In genomic region chr8:84686191-84687002, GRCm38 (mm10) we compare ENCODE assay signal across 8 mouse cellular contexts. TPM values are rescaled to one million over a fixed set of nuclear protein-coding genes. Genes with fewer than 3 reads are reported as not detected.
DNase-seq lines count a peak whose midpoint lies in the region; ATAC-seq and TF ChIP-seq lines count a peak whose summit lies in the region.

Gene Trmt1, plus strand, starts transcription at chr8:84686307.

- ATAC-seq in intestine, embryonic 15.5 days: peak; percentile 16
- ATAC-seq in limb, embryonic 13.5 days (ENCODE audit: low FRiP score, low read depth): no peak
- no peak for ATAC-seq in midbrain, postnatal 0 days (ENCODE audit: low FRiP score)

- H3K4me3 ChIP-seq in intestine, embryonic 15.5 days (replicated peaks): peak within 1 kb of the TSS; percentile 100
- H3K4me3 ChIP-seq in limb, embryonic 13.5 days: peak within 1 kb of the TSS; percentile 100
- peak within 1 kb of the TSS; percentile 93 for H3K4me3 ChIP-seq in midbrain, postnatal 0 days (ENCODE audit: low read depth, low read length)

- DNase-seq in cerebellum, postnatal 10 days: peak; percentile 47 to 58
- no peak for DNase-seq in cerebellum, postnatal 4 days (ENCODE audit: low spot score in 2 of 2)
- peak; percentile 75 for DNase-seq in c-Kit-positive CD71-positive TER-119-negative erythroid progenitor cells, embryonic 14.5 days (ENCODE audit: low read depth)
- DNase-seq in gastrocnemius, postnatal 36 days: peak in 1 of 2 experiments; percentile 22
- no peak for DNase-seq in midbrain, postnatal 0 days (ENCODE audit: low spot score)
- DNase-seq in retina, embryonic 14.5 days (ENCODE audit: low spot score): no peak

- peaks cover 31% of the 10 kb centered on the region for H3K4me1 ChIP-seq in intestine, embryonic 15.5 days (replicated peaks)
- H3K4me1 ChIP-seq in limb, embryonic 13.5 days: peaks cover 45% of the 10 kb centered on the region
- peaks cover 20% of the 10 kb centered on the region for H3K4me1 ChIP-seq in midbrain, postnatal 0 days (ENCODE audit: insufficient read depth, low read length)

- peak within 1 kb of the TSS; percentile 81 for H3K4me2 ChIP-seq in intestine, embryonic 15.5 days (replicated peaks)
- peak within 1 kb of the TSS; percentile 90 for H3K4me2 ChIP-seq in limb, embryonic 13.5 days (replicated peaks)
- H3K4me2 ChIP-seq in midbrain, postnatal 0 days (ENCODE audit: low read depth, low read length, poor library complexity, severe bottlenecking): peak within 1 kb of the TSS; percentile 91

- no peak for TF ChIP-seq CTCF in midbrain, postnatal 0 days (IDR thresholded peaks at IDR 0.05)

- H3K9me3 ChIP-seq in intestine, embryonic 15.5 days: no peaks in the 10 kb centered on the region
- H3K9me3 ChIP-seq in limb, embryonic 13.5 days: no peaks in the 10 kb centered on the region
- H3K9me3 ChIP-seq in midbrain, postnatal 0 days (ENCODE audit: low read length): no peaks in the 10 kb centered on the region

- peak within 1 kb of the TSS; percentile 100 for H3K9ac ChIP-seq in intestine, embryonic 15.5 days
- peak within 1 kb of the TSS; percentile 100 for H3K9ac ChIP-seq in limb, embryonic 13.5 days
- peak within 1 kb of the TSS; percentile 99 for H3K9ac ChIP-seq in midbrain, postnatal 0 days (replicated peaks; ENCODE audit: low read length, poor library complexity, severe bottlenecking)

- peaks cover 3% of the 10 kb centered on the region; the same call in 1 of the 2 replicates for H3K36me3 ChIP-seq in intestine, embryonic 15.5 days
- H3K36me3 ChIP-seq in limb, embryonic 13.5 days: peaks cover 27% of the 10 kb centered on the region
- H3K36me3 ChIP-seq in midbrain, postnatal 0 days (ENCODE audit: insufficient read depth, low read length): no peaks in the 10 kb centered on the region

- H3K27me3 ChIP-seq in intestine, embryonic 15.5 days (replicated peaks): no peaks in the 10 kb centered on the region
- H3K27me3 ChIP-seq in limb, embryonic 13.5 days: no peaks in the 10 kb centered on the region
- H3K27me3 ChIP-seq in midbrain, postnatal 0 days (ENCODE audit: insufficient read depth, low read length): no peaks in the 10 kb centered on the region

- WGBS in intestine, embryonic 15.5 days: 6% methylated on average over 20 of the region's 20 CpGs
- 11% methylated on average over 20 of the region's 20 CpGs for WGBS in limb, embryonic 13.5 days
- 9% methylated on average over 20 of the region's 20 CpGs for WGBS in midbrain, postnatal 0 days

- intact Hi-C loops in gastrocnemius, postnatal 36 days (cut with DNase I): no loop called here

- H3K27ac ChIP-seq in intestine, embryonic 15.5 days: peak within 1 kb of the TSS; percentile 92
- H3K27ac ChIP-seq in limb, embryonic 13.5 days: peak within 1 kb of the TSS; percentile 94
- H3K27ac ChIP-seq in midbrain, postnatal 0 days (ENCODE audit: low read depth, low read length): peak within 1 kb of the TSS; percentile 76

RNA-seq across cellular contexts. Expression of gene Trmt1, which starts in this region (rescaled TPM):
- total RNA-seq in gastrocnemius, postnatal 36 days (2021): 10 to 100 TPM; 39.8 to 43.3 TPM
- 59.9 and 68.3 TPM in 2 replicates for polyA plus RNA-seq in intestine, embryonic 15.5 days (2015; fragmentation: Nextera tagmentation; extraction: Ambion mirVana)
- 70.8 and 72.7 TPM in 2 replicates for polyA plus RNA-seq in limb, embryonic 13.5 days (2015; fragmentation: Nextera tagmentation; extraction: Ambion mirVana)
- total RNA-seq in midbrain, postnatal 0 days (2014; rRNA removed): 88.5 and 99.5 TPM in 2 replicates
- polyA plus RNA-seq in midbrain, postnatal 0 days (2015; fragmentation: Nextera tagmentation; extraction: Ambion mirVana): 74.2 and 75.0 TPM in 2 replicates

Comparison
In these comparisons a context has a peak if more than half of its experiments do, and no peak if none do; other contexts are left out.
1. DNase-seq: peak in cerebellum, postnatal 10 days (2 of 2) and c-Kit-positive CD71-positive TER-119-negative erythroid progenitor cells, embryonic 14.5 days (single experiment); none in cerebellum, postnatal 4 days (0 of 2), midbrain, postnatal 0 days (single experiment) and retina, embryonic 14.5 days (single experiment).
2. Peak in every context shown above with its lines, with median percentiles within 50 percentile points of each other: H3K27ac ChIP-seq, H3K4me2 ChIP-seq, H3K4me3 ChIP-seq and H3K9ac ChIP-seq.